ENCODE assay signal across 13 mouse cellular contexts in the genomic region with DNA sequence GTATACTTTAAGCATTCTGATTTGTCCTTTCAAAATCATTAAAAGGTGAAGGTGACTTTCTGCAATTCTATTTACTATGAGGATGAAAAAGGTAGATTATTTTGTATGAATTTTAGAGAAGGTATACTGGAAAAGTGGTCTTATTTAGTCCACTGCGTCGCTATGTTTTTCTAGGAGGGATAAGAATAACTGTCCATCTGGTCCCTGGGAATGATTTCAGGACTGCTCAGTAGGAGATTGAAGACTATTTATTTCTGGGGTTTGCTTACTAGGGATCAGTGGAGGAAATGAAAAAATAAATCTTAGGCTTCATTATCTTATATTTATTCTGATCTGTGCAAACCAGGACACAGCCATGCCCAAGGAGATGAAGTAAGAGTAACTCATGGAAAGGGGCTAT.
"Had no signal": no experiment of that assay in that cellular context is flagged by ENCODE, and none has a peak within 500 bp of the region (broad histone marks: within the 10 kb centered on the region; RNA-seq: fewer than 3 reads in every experiment).

No protein-coding gene starts in this region.

- DNase-seq: lung, adult 18-20 months; lung, embryonic 14.5 days; lung, postnatal 10 days; lung, postnatal 4 days; midbrain, embryonic 14.5 days; retina, postnatal 1 day; right cerebral cortex, adult 18-20 months; right cerebral cortex, postnatal 25 days; right cerebral cortex, postnatal 4 days; spleen, adult 18-20 months; thymus, adult 2 months; thymus, postnatal 25 days; thymus, postnatal 4 days had no signal
